9 mouse cellular contexts compared by ENCODE assay signal in genomic region chr19:5365751-5366150, GRCm38 (mm10). TPM values are rescaled to one million over a fixed set of nuclear protein-coding genes. Genes with fewer than 3 reads are reported as not detected.
DNase-seq lines count a peak whose midpoint lies in the region; ATAC-seq and TF ChIP-seq lines count a peak whose summit lies in the region.
"Had no signal": no experiment of that assay in that cellular context is flagged by ENCODE, and none has a peak within 500 bp of the region (broad histone marks: within the 10 kb centered on the region; RNA-seq: fewer than 3 reads in every experiment).

No protein-coding gene starts in this region.

- H3K4me2 ChIP-seq in kidney, embryonic 16.5 days (replicated peaks; ENCODE audit: low read depth, low read length) = peak overlapping the region; percentile 98
- peak overlapping the region; percentile 94 for H3K4me2 ChIP-seq in midbrain, embryonic 12.5 days (replicated peaks)

- H3K36me3 ChIP-seq in kidney, embryonic 16.5 days (ENCODE audit: insufficient read depth, low read length) = peaks cover 45% of the 10 kb centered on the region
- peaks cover 56% of the 10 kb centered on the region for H3K36me3 ChIP-seq in hindbrain, embryonic 10.5 days
- peaks cover 49% of the 10 kb centered on the region for H3K36me3 ChIP-seq in midbrain, embryonic 12.5 days

- no peaks in the 10 kb centered on the region for H3K27me3 ChIP-seq in kidney, embryonic 16.5 days (ENCODE audit: insufficient read depth, low read length)
- no peaks in the 10 kb centered on the region for H3K27me3 ChIP-seq in hindbrain, embryonic 10.5 days (ENCODE audit: insufficient read depth, poor library complexity, severe bottlenecking)
- H3K27me3 ChIP-seq in midbrain, embryonic 12.5 days = no peaks in the 10 kb centered on the region

- peak overlapping the region; percentile 93 for H3K9ac ChIP-seq in kidney, embryonic 16.5 days (replicated peaks; ENCODE audit: low read length)
- peak overlapping the region; percentile 85 for H3K9ac ChIP-seq in midbrain, embryonic 12.5 days (replicated peaks)

- no peak for TF ChIP-seq POLR2A in bone marrow macrophage, adult 2 months (IDR thresholded peaks at IDR 0.05; ENCODE audit: borderline replicate concordance, low read depth, low read length)

- peaks cover 19% of the 10 kb centered on the region for H3K4me1 ChIP-seq in kidney, embryonic 16.5 days (ENCODE audit: insufficient read depth, low read length)
- peaks cover 11% of the 10 kb centered on the region for H3K4me1 ChIP-seq in bone marrow macrophage, adult 2 months (ENCODE audit: control insufficient read depth, insufficient read depth, low read length)
- H3K4me1 ChIP-seq in hindbrain, embryonic 10.5 days (replicated peaks) = peaks cover 28% of the 10 kb centered on the region
- peaks cover 22% of the 10 kb centered on the region for H3K4me1 ChIP-seq in midbrain, embryonic 12.5 days

- DNase-seq in kidney, adult 8-10 months = no peak
- DNase-seq in hindbrain, embryonic 10.5 days (ENCODE audit: low spot score) = no peak
- DNase-seq in embryo, embryonic 10 days (ENCODE audit: low spot score) = no peak
- DNase-seq in right cerebral cortex, postnatal 36 days (ENCODE audit: low spot score in 2 of 2) = no peak
- DNase-seq in layer of hippocampus, adult 18-20 months (ENCODE audit: low spot score in 2 of 2) = no peak

- WGBS in kidney, embryonic 16.5 days = 16% methylated on average over 11 of the region's 11 CpGs
- 23% methylated on average over 11 of the region's 11 CpGs for WGBS in hindbrain, embryonic 10.5 days
- 20% methylated on average over 11 of the region's 11 CpGs for WGBS in midbrain, embryonic 12.5 days

- peak overlapping the region; percentile 98 for H3K27ac ChIP-seq in kidney, embryonic 16.5 days (ENCODE audit: low read length)
- H3K27ac ChIP-seq in bone marrow macrophage, adult 2 months (ENCODE audit: insufficient read depth, low read depth, low read length) = 0 out of 2 replicates have a peak overlapping the region, but pooled peaks have one; percentile 2
- H3K27ac ChIP-seq in hindbrain, embryonic 10.5 days = peak overlapping the region; percentile 99
- peak overlapping the region; percentile 95 for H3K27ac ChIP-seq in midbrain, embryonic 12.5 days (replicated peaks)

- no peak for ATAC-seq in kidney, embryonic 16.5 days (ENCODE audit: low FRiP score, low TSS enrichment)
- ATAC-seq in midbrain, embryonic 12.5 days (ENCODE audit: low FRiP score, low read depth) = no peak

- no peaks in the 10 kb centered on the region for H3K9me3 ChIP-seq in kidney, embryonic 16.5 days (ENCODE audit: low read length)
- no peaks in the 10 kb centered on the region for H3K9me3 ChIP-seq in hindbrain, embryonic 10.5 days
- no peaks in the 10 kb centered on the region for H3K9me3 ChIP-seq in midbrain, embryonic 12.5 days

- no peak for TF ChIP-seq CTCF in bone marrow macrophage, adult 2 months (IDR thresholded peaks at IDR 0.05; ENCODE audit: low read depth, low read length)

- peak overlapping the region; percentile 99 for H3K4me3 ChIP-seq in kidney, embryonic 16.5 days (ENCODE audit: low read length)
- peak overlapping the region; percentile 73 for H3K4me3 ChIP-seq in bone marrow macrophage, adult 2 months (ENCODE audit: insufficient read depth, low read length)
- H3K4me3 ChIP-seq in hindbrain, embryonic 10.5 days = peak overlapping the region; percentile 76
- H3K4me3 ChIP-seq in midbrain, embryonic 12.5 days = peak overlapping the region; percentile 97

RNA-seq across cellular contexts. Expression of gene Eif1ad, which starts 0.8 kb away (rescaled TPM):
- 61.7 and 62.2 TPM in 2 replicates for polyA plus RNA-seq in kidney, embryonic 16.5 days (2015; fragmentation: Nextera tagmentation; extraction: Ambion mirVana)
- 20.8 and 26.3 TPM in 2 replicates for polyA plus RNA-seq in bone marrow macrophage, adult 2 months (2012; ENCODE audit: insufficient read depth, insufficient read length, missing spikeins)
- polyA plus RNA-seq in hindbrain, embryonic 10.5 days (2016; fragmentation: Nextera tagmentation; extraction: Ambion mirVana) = 84.2 and 90.5 TPM in 2 replicates
- polyA plus RNA-seq in midbrain, embryonic 12.5 days (2016; fragmentation: Nextera tagmentation; extraction: Ambion mirVana) = 75.9 and 79.9 TPM in 2 replicates
- 10 to 100 TPM; 20.2 to 22.0 TPM for total RNA-seq in layer of hippocampus, adult 18-20 months (2021)

RNA-seq across cellular contexts. Expression of gene Banf1, which starts 1.2 kb away (rescaled TPM):
- polyA plus RNA-seq in kidney, embryonic 16.5 days (2015; fragmentation: Nextera tagmentation; extraction: Ambion mirVana) = 453 and 487 TPM in 2 replicates
- polyA plus RNA-seq in bone marrow macrophage, adult 2 months (2012; ENCODE audit: insufficient read depth, insufficient read length, missing spikeins) = 102 and 103 TPM in 2 replicates
- 539 and 565 TPM in 2 replicates for polyA plus RNA-seq in hindbrain, embryonic 10.5 days (2016; fragmentation: Nextera tagmentation; extraction: Ambion mirVana)
- polyA plus RNA-seq in midbrain, embryonic 12.5 days (2016; fragmentation: Nextera tagmentation; extraction: Ambion mirVana) = 392 and 402 TPM in 2 replicates
- total RNA-seq in layer of hippocampus, adult 18-20 months (2021) = 10 to 100 TPM; 80.7 to 87.6 TPM

RNA-seq across cellular contexts. Expression of gene Cst6, which starts 16.4 kb away (rescaled TPM):
- polyA plus RNA-seq in kidney, embryonic 16.5 days (2015; fragmentation: Nextera tagmentation; extraction: Ambion mirVana) = 0.58 TPM in 1 of 2 replicates, not detected in the other
- not detected in 2 replicates for polyA plus RNA-seq in bone marrow macrophage, adult 2 months (2012; ENCODE audit: insufficient read depth, insufficient read length, missing spikeins)
- 0.65 and 1.6 TPM in 2 replicates for polyA plus RNA-seq in hindbrain, embryonic 10.5 days (2016; fragmentation: Nextera tagmentation; extraction: Ambion mirVana)
- 0.87 and 2.2 TPM in 2 replicates for polyA plus RNA-seq in midbrain, embryonic 12.5 days (2016; fragmentation: Nextera tagmentation; extraction: Ambion mirVana)
- total RNA-seq in layer of hippocampus, adult 18-20 months (2021) = 10 to 100 TPM in 1 of 2 experiments, 1 to 10 TPM in 1; 8.6 to 10.4 TPM

RNA-seq across cellular contexts. Expression of gene Sart1, which starts 22.8 kb away (rescaled TPM):
- polyA plus RNA-seq in kidney, embryonic 16.5 days (2015; fragmentation: Nextera tagmentation; extraction: Ambion mirVana) = 75.3 and 92.2 TPM in 2 replicates
- polyA plus RNA-seq in bone marrow macrophage, adult 2 months (2012; ENCODE audit: insufficient read depth, insufficient read length, missing spikeins) = 103 and 110 TPM in 2 replicates
- 82.7 and 93.2 TPM in 2 replicates for polyA plus RNA-seq in hindbrain, embryonic 10.5 days (2016; fragmentation: Nextera tagmentation; extraction: Ambion mirVana)
- polyA plus RNA-seq in midbrain, embryonic 12.5 days (2016; fragmentation: Nextera tagmentation; extraction: Ambion mirVana) = 115 and 118 TPM in 2 replicates
- 100 to 1,000 TPM in 1 of 2 experiments, 10 to 100 TPM in 1; 96.9 to 117 TPM for total RNA-seq in layer of hippocampus, adult 18-20 months (2021)

RNA-seq across cellular contexts. Expression of gene Catsper1, which starts 30.2 kb away (rescaled TPM):
- polyA plus RNA-seq in kidney, embryonic 16.5 days (2015; fragmentation: Nextera tagmentation; extraction: Ambion mirVana) = not detected in 2 replicates
- not detected in 2 replicates for polyA plus RNA-seq in bone marrow macrophage, adult 2 months (2012; ENCODE audit: insufficient read depth, insufficient read length, missing spikeins)
- not detected in 2 replicates for polyA plus RNA-seq in hindbrain, embryonic 10.5 days (2016; fragmentation: Nextera tagmentation; extraction: Ambion mirVana)
- polyA plus RNA-seq in midbrain, embryonic 12.5 days (2016; fragmentation: Nextera tagmentation; extraction: Ambion mirVana) = not detected in 2 replicates
- total RNA-seq in layer of hippocampus, adult 18-20 months (2021) = not detected
- polyA plus RNA-seq: brain, embryonic 14.5 days had no signal

Comparison
In these comparisons a context has a peak if more than half of its experiments do, and no peak if none do; other contexts are left out.
1. H3K27ac ChIP-seq: peak in every context shown above with its lines; median percentile 99 in hindbrain, embryonic 10.5 days; 98 in kidney, embryonic 16.5 days; 95 in midbrain, embryonic 12.5 days; 2 in bone marrow macrophage, adult 2 months.